Mouse (Mus musculus) CH12.LX (cell line): ENCODE results near the gene Nlrc5. TPM values are rescaled to one million over a fixed set of nuclear protein-coding genes. Genes with fewer than 3 reads are reported as not detected.

ENCODE experiments used
- DNase-seq: peaks from one replicate; pipeline ENCODE4 v3.0.0-alpha.2; 2013; ENCODE audit errors: extremely low read depth
- H3K27ac ChIP-seq: 2 replicates; pipeline ENCODE4 v1.5.1; 2012; ENCODE audit warnings: low read depth, mild to moderate bottlenecking, control low read depth, moderate library complexity; ENCODE audit not compliant: insufficient read depth
- H3K27me3 ChIP-seq: replicated peaks from 2 replicates; pipeline ENCODE3; 2012; ENCODE audit warnings: inconsistent platforms
- H3K36me3 ChIP-seq, 2 experiments: replicated peaks in 1 of 2; 2 replicates each; pipeline versions ENCODE3 to v1.6.1; 2012; ENCODE audit warnings: inconsistent platforms in 1 of 2, low read length in 1 of 2, mild to moderate bottlenecking in 1 of 2, mixed read lengths in 1 of 2, moderate library complexity in 1 of 2; ENCODE audit not compliant: control insufficient read depth in 1 of 2, insufficient read depth in 1 of 2
- H3K4me1 ChIP-seq, 2 experiments: 2 replicates each; pipeline ENCODE4 v1.6.1; 2012; ENCODE audit warnings: inconsistent platforms in 1 of 2, moderate library complexity in 1 of 2; ENCODE audit not compliant: insufficient read depth in 2 of 2, control insufficient read depth in 1 of 2
- H3K4me2 ChIP-seq: 2 replicates; pipeline ENCODE4 v1.6.1; 2012; ENCODE audit warnings: low read depth, mild to moderate bottlenecking, control low read depth; ENCODE audit not compliant: poor library complexity, insufficient read depth, severe bottlenecking
- H3K4me3 ChIP-seq, 3 experiments: fragments of 150-350 bp in 1 of 3; sonication (generic) in 1 of 3; replicated peaks in 1 of 3; 2 replicates each; pipeline versions ENCODE3 to v1.5.1; 2011 to 2012; ENCODE audit warnings: low read depth in 2 of 3, low read length in 2 of 3, mild to moderate bottlenecking in 2 of 3, moderate library complexity in 2 of 3, control low read depth in 1 of 3, improper control_type of control experiment in 1 of 3, inconsistent platforms in 1 of 3, mixed read lengths in 1 of 3; ENCODE audit not compliant: poor library complexity in 1 of 3
- H3K79me2 ChIP-seq: replicated peaks from 2 replicates; pipeline ENCODE4 v1.6.1; 2012; ENCODE audit warnings: mild to moderate bottlenecking, moderate library complexity; ENCODE audit not compliant: control insufficient read depth, poor library complexity, insufficient read depth, severe bottlenecking; ENCODE audit errors: extremely low read depth
- H3K9ac ChIP-seq: 2 replicates; pipeline ENCODE4 v1.6.1; 2012; ENCODE audit warnings: low read depth, mild to moderate bottlenecking, control low read depth, moderate library complexity; ENCODE audit not compliant: insufficient read depth
- H3K9me3 ChIP-seq: replicated peaks from 2 replicates; pipeline ENCODE3; 2012; ENCODE audit warnings: low read length, inconsistent platforms, mixed read lengths
- BHLHE40 ChIP-seq: IDR thresholded peaks from 2 replicates; pipeline ENCODE4 v1.6.1; 2011; ENCODE audit warnings: mild to moderate bottlenecking, low read depth, low read length, improper control_type of control experiment
- CHD1 ChIP-seq: IDR thresholded peaks from 2 replicates; pipeline ENCODE4 v1.6.1; 2012; ENCODE audit warnings: low read depth, low read length, improper control_type of control experiment, inconsistent platforms
- CHD2 ChIP-seq: IDR thresholded peaks from 2 replicates; pipeline ENCODE4 v1.6.1; 2011; ENCODE audit warnings: low read length, improper control_type of control experiment
- CTCF ChIP-seq, 2 experiments: IDR thresholded peaks in 1 of 2; conservative IDR thresholded peaks in 1 of 2; 2 replicates each; pipeline ENCODE4 v1.5.1; 2011 to 2012; ENCODE audit warnings: low read depth in 2 of 2, low read length in 2 of 2, improper control_type of control experiment in 1 of 2, inconsistent platforms in 1 of 2, mild to moderate bottlenecking in 1 of 2, moderate library complexity in 1 of 2
- E2F4 ChIP-seq: IDR thresholded peaks from 2 replicates; pipeline ENCODE4 v1.6.1; 2011; ENCODE audit warnings: low read depth, low read length, improper control_type of control experiment; ENCODE audit not compliant: insufficient replicate concordance
- EP300 ChIP-seq: IDR thresholded peaks from 2 replicates; pipeline ENCODE4 v1.6.1; 2011; ENCODE audit warnings: low read length, improper control_type of control experiment
- ETS1 ChIP-seq: conservative IDR thresholded peaks from 2 replicates; pipeline ENCODE4 v1.6.1; 2012; ENCODE audit warnings: low read depth, mild to moderate bottlenecking, inconsistent platforms, low read length, improper control_type of control experiment, moderate library complexity
- GABPA ChIP-seq: IDR thresholded peaks from 2 replicates; pipeline ENCODE4 v1.6.1; 2012; ENCODE audit warnings: low read depth, low read length, improper control_type of control experiment, inconsistent platforms; ENCODE audit not compliant: insufficient replicate concordance
- HCFC1 ChIP-seq: IDR thresholded peaks from 2 replicates; pipeline ENCODE4 v1.6.1; 2012; ENCODE audit warnings: low read depth, mild to moderate bottlenecking, inconsistent platforms, low read length, improper control_type of control experiment
- JUN ChIP-seq: IDR thresholded peaks from 2 replicates; pipeline ENCODE4 v1.6.1; 2011; ENCODE audit warnings: low read depth, mild to moderate bottlenecking, low read length, improper control_type of control experiment, moderate library complexity; ENCODE audit not compliant: insufficient read depth
- JUND ChIP-seq: conservative IDR thresholded peaks from 2 replicates; pipeline ENCODE4 v1.6.1; 2011; ENCODE audit warnings: low read depth, low read length, improper control_type of control experiment
- KAT2A ChIP-seq: IDR thresholded peaks from 2 replicates; pipeline ENCODE4 v1.6.1; 2012; ENCODE audit warnings: low read length, improper control_type of control experiment, inconsistent platforms; ENCODE audit not compliant: insufficient replicate concordance
- MAX ChIP-seq: IDR thresholded peaks from 2 replicates; pipeline ENCODE4 v1.6.1; 2011; ENCODE audit warnings: low read length, improper control_type of control experiment
- MEF2A ChIP-seq: IDR thresholded peaks from 2 replicates; pipeline ENCODE4 v1.6.1; 2014; ENCODE audit warnings: low read depth, mild to moderate bottlenecking, inconsistent platforms, low read length, improper control_type of control experiment, borderline replicate concordance
- MXI1 ChIP-seq: IDR thresholded peaks from 2 replicates; pipeline ENCODE4 v1.6.1; 2011; ENCODE audit warnings: mild to moderate bottlenecking, low read depth, low read length, improper control_type of control experiment
- NELFE ChIP-seq: IDR thresholded peaks from 2 replicates; pipeline ENCODE4 v1.6.1; 2011; ENCODE audit warnings: low read depth, low read length, improper control_type of control experiment
- PAX5 ChIP-seq: IDR thresholded peaks from 2 replicates; pipeline ENCODE4 v1.6.1; 2012; ENCODE audit warnings: low read length, inconsistent platforms, mixed read lengths
- POLR2A ChIP-seq: IDR thresholded peaks from 2 replicates; pipeline ENCODE4 v1.6.1; 2011; ENCODE audit warnings: low read depth, mild to moderate bottlenecking, improper control_type of control experiment, low read length
- POLR2AphosphoS2 ChIP-seq: IDR thresholded peaks from 2 replicates; pipeline ENCODE4 v1.6.1; 2011; ENCODE audit warnings: low read depth, low read length, improper control_type of control experiment
- UBTF ChIP-seq: IDR thresholded peaks from 2 replicates; pipeline ENCODE4 v1.6.1; 2012; ENCODE audit warnings: low read depth, mild to moderate bottlenecking, inconsistent platforms, low read length, improper control_type of control experiment, moderate library complexity
- USF1 ChIP-seq: IDR thresholded peaks from 2 replicates; pipeline ENCODE4 v1.6.1; 2014; ENCODE audit warnings: low read depth, mild to moderate bottlenecking, inconsistent platforms, low read length, improper control_type of control experiment
- USF2 ChIP-seq: conservative IDR thresholded peaks from 2 replicates; pipeline ENCODE4 v1.6.1; 2011; ENCODE audit warnings: low read depth, low read length, improper control_type of control experiment
- ZMIZ1 ChIP-seq: IDR thresholded peaks from 2 replicates; pipeline ENCODE4 v1.6.1; 2012; ENCODE audit warnings: low read depth, mild to moderate bottlenecking, inconsistent platforms, low read length, improper control_type of control experiment
- ZNF384 ChIP-seq: IDR thresholded peaks from 2 replicates; pipeline ENCODE4 v1.6.1; 2012; ENCODE audit warnings: low read depth, low read length, improper control_type of control experiment, inconsistent platforms
- dilution Hi-C: fragments of 300-500 bp; cut with MboI; formaldehyde crosslinking; loops from 2 replicates; pipeline ENCODE4 v1.14.3; 2020; ENCODE audit warnings: low sequenced_read_pairs; ENCODE audit not compliant: extremely low pct_unique_long_range_greater_than_20kb, extremely low pct_ligation_motif_present
- in situ Hi-C: fragments of 300-500 bp; cut with MboI; formaldehyde crosslinking; loops from 3 replicates; pipeline ENCODE4 v1.14.3; 2019; ENCODE audit warnings: low sequenced_read_pairs, low pct_ligation_motif_present, low pct_unique_long_range_greater_than_20kb, mixed read lengths
- polyA plus RNA-seq: library from polyadenylated mRNA; unstranded; fragments of >175 nt; gene quantifications from 2 replicates; pipeline ENCODE4 v1.2.1, GENCODE M21; 2012; ENCODE audit warnings: low read depth; ENCODE audit not compliant: insufficient read length
- total RNA-seq, 2 experiments: library from RNA; depleted of rRNA; stranded (reverse); fragments of 300-350 nt in 1 of 2; fragments of >200 nt in 1 of 2; gene quantifications; 2 replicates each; pipeline ENCODE4 v1.2.3; 2012 to 2014

Gene Nlrc5
- total and polyA plus RNA-seq, 3 experiments = 58.6 to 72.5 (median 60.2) TPM

DNA sequence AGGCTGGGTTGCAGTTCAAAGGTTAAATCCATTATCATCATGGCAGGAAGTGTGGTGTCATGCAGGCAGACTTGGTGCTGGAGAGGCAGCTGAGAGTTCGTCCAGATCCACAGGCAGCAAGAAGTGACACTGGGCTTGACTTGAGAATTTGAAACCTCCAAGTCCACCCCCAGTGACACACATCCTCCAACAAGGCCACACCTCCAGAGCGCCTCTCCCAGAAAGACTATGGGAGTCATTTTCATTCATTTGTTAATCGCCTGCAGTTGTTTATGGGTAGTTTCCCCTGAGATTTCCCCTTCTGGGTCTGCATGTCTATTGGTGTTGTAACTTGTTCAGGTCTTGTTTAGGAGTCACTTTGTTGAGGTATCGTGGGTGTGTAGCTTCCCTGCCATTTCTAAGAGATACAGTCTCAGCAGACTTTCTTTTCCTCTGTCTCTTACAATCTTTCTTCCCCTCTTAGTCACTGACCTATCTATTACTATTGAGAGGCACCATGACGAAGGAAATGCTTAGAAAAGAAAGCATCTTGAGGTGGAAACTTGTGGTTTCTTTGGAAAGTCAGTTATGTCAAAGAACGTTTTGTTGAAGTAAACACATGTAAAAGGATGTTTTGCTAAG is 19.8 kb downstream of the Nlrc5 start:
- Histone ChIP-seq H3K4me1 (peaks cover 11 to 55% of the 10 kb centered on the region in 2 experiments), H3K9me3 (peaks cover 30% of the 10 kb centered on the region), H3K9ac (no peak overlapping the region), H3K27ac (peak overlapping the region; percentile 49; the same call in 1 of the 2 replicates), H3K27me3 (no peaks in the 10 kb centered on the region)
- DNase-seq = no peak
- dilution Hi-C loops = no loop called here
- in situ Hi-C loops = no loop called here
- TF ChIP-seq MAX (no peak), POLR2AphosphoS2 (no peak), HCFC1 (no peak), ZMIZ1 (no peak), ZNF384 (no peak), POLR2A (no peak), CHD1 (no peak), PAX5 (no peak), BHLHE40 (no peak), UBTF (no peak), JUND (no peak), USF2 (no peak), E2F4 (no peak)
- TF ChIP-seq, all 38 proteins: peak for 0
- peaks cover 44 to 66% of the 10 kb centered on the region in 2 experiments for H3K36me3 ChIP-seq
- no peak overlapping the region for H3K4me3 ChIP-seq
- no peak overlapping the region for H3K4me2 ChIP-seq
- H3K79me2 ChIP-seq = peaks cover 43% of the 10 kb centered on the region

DNA sequence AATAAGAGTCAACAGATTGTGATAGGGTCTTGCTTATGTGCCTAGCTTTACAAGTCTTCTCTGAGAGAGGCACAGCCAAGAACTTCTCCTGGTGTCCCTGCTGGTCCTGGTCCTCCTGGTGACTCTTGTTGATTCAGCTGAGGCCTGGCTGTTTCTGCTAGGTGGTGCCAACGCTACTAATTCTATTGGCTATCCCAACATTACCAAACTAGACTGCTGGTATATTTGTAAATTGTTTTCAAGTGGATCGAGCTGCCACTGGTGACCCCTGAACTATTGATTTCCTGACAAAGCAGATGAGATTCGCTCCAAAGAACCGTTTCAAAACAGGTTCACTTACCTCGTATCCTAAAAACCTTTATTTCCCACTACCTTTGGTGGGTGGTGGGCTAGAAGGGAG is 20.7 kb downstream of the Nlrc5 start:
- TF ChIP-seq USF2 (no peak), CTCF (conservative IDR thresholded peaks at IDR 0.05 in 1 of 2, IDR thresholded peaks at IDR 0.05 in 1 of 2; ENCODE audit: low read depth in 2 of 2, low read length in 2 of 2) (no peak), ZNF384 (no peak), ETS1 (no peak), MAX (no peak), CHD2 (no peak), JUN (no peak), EP300 (no peak), KAT2A (no peak), USF1 (no peak), GABPA (no peak), MEF2A (no peak), NELFE (no peak), JUND (no peak), MXI1 (no peak)
- H3K27me3 ChIP-seq = no peaks in the 10 kb centered on the region
- no peak overlapping the region for H3K4me3 ChIP-seq
- peaks cover 16 to 59% of the 10 kb centered on the region in 2 experiments for H3K4me1 ChIP-seq
- H3K36me3 ChIP-seq = peaks cover 39 to 65% of the 10 kb centered on the region in 2 experiments
- H3K27ac ChIP-seq = peak overlapping the region; percentile 49; the same call in 1 of the 2 replicates
- in situ Hi-C loops (no loop called here), dilution Hi-C loops (no loop called here)
- H3K79me2 ChIP-seq = peaks cover 48% of the 10 kb centered on the region
- no peak overlapping the region for H3K9ac ChIP-seq
- peaks cover 30% of the 10 kb centered on the region for H3K9me3 ChIP-seq
- no peak overlapping the region for H3K4me2 ChIP-seq
- DNase-seq = no peak
